Mouse (Mus musculus): ENCODE data around the gene Rgcc. TPM values are rescaled to one million over a fixed set of nuclear protein-coding genes. Genes with fewer than 3 reads are reported as not detected.

The Rgcc gene
- polyA plus RNA-seq, 1 experiment: 0.60 TPM

- TF ChIP-seq POLR2A (IDR thresholded peaks at IDR 0.05; ENCODE audit: borderline replicate concordance, low read depth, low read length): no peak
- TF ChIP-seq CTCF (IDR thresholded peaks at IDR 0.05; ENCODE audit: low read depth, low read length): no peak
- Histone ChIP-seq H3K27ac (ENCODE audit: insufficient read depth, low read depth, low read length) (no peak overlapping the region), H3K4me1 (ENCODE audit: control insufficient read depth, insufficient read depth, low read length) (no peaks in the 10 kb centered on the region), H3K4me3 (ENCODE audit: insufficient read depth, low read length) (no peak overlapping the region)
These were observed 14.4 kb upstream of the Rgcc start for GRCm38 (mm10) chr14:79315877-79316276.

- H3K4me3 ChIP-seq (ENCODE audit: insufficient read depth, low read length): no peak overlapping the region
- no peaks in the 10 kb centered on the region for H3K4me1 ChIP-seq (ENCODE audit: control insufficient read depth, insufficient read depth, low read length)
- no peak for TF ChIP-seq POLR2A (IDR thresholded peaks at IDR 0.05; ENCODE audit: borderline replicate concordance, low read depth, low read length)
- no peak for TF ChIP-seq CTCF (IDR thresholded peaks at IDR 0.05; ENCODE audit: low read depth, low read length)
- H3K27ac ChIP-seq (ENCODE audit: insufficient read depth, low read depth, low read length): no peak overlapping the region
These were observed 13.0 kb upstream of the Rgcc start for GRCm38 (mm10) chr14:79314245-79315010.

GRCm38 (mm10) chr14:79313439-79314175, 12.2 kb upstream of the Rgcc start:
- Histone ChIP-seq H3K4me3 (ENCODE audit: insufficient read depth, low read length) (no peak overlapping the region), H3K4me1 (ENCODE audit: control insufficient read depth, insufficient read depth, low read length) (no peaks in the 10 kb centered on the region), H3K27ac (ENCODE audit: insufficient read depth, low read depth, low read length) (no peak overlapping the region)
- TF ChIP-seq CTCF (IDR thresholded peaks at IDR 0.05; ENCODE audit: low read depth, low read length) (no peak), POLR2A (IDR thresholded peaks at IDR 0.05; ENCODE audit: borderline replicate concordance, low read depth, low read length) (no peak)

- no peak overlapping the region for H3K4me3 ChIP-seq (ENCODE audit: insufficient read depth, low read length)
- no peak overlapping the region for H3K27ac ChIP-seq (ENCODE audit: insufficient read depth, low read depth, low read length)
- TF ChIP-seq CTCF (IDR thresholded peaks at IDR 0.05; ENCODE audit: low read depth, low read length) (no peak), POLR2A (IDR thresholded peaks at IDR 0.05; ENCODE audit: borderline replicate concordance, low read depth, low read length) (no peak)
These were observed 11.3 kb upstream of the Rgcc start for GRCm38 (mm10) chr14:79312719-79313118.

GRCm38 (mm10) chr14:79311918-79312454, 10.5 kb upstream of the Rgcc start:
- H3K4me1 ChIP-seq (ENCODE audit: control insufficient read depth, insufficient read depth, low read length): no peaks in the 10 kb centered on the region
- no peak overlapping the region for H3K27ac ChIP-seq (ENCODE audit: insufficient read depth, low read depth, low read length)
- TF ChIP-seq CTCF (IDR thresholded peaks at IDR 0.05; ENCODE audit: low read depth, low read length) (no peak), POLR2A (IDR thresholded peaks at IDR 0.05; ENCODE audit: borderline replicate concordance, low read depth, low read length) (no peak)
- no peak overlapping the region for H3K4me3 ChIP-seq (ENCODE audit: insufficient read depth, low read length)

More at GRCm38 (mm10) chr14:79312719-79313118, 11.3 kb upstream of the Rgcc start:
- H3K4me1 ChIP-seq (ENCODE audit: control insufficient read depth, insufficient read depth, low read length): no peaks in the 10 kb centered on the region

DNA sequence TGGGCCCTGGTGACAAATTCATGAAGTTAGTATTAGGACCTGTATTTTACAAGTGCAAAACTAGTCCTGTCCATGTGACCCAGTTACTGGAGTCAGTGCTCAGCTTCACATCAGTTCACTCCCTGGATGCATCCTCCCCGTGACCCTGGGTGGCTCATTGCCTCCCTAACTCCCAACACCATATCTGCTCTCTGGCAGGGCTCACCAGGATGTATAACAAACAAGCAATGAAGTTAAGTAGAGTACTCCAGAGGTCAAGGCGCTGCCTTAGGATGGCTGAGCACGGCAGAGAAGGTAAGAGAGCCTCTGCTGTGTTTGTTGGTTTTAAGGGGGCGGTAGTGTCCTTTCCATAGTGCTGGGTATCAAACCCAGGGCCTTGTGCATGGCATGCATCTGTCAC, 7.7 kb upstream of the Rgcc start:
- no peak for TF ChIP-seq POLR2A (IDR thresholded peaks at IDR 0.05; ENCODE audit: borderline replicate concordance, low read depth, low read length)
- no peak for TF ChIP-seq CTCF (IDR thresholded peaks at IDR 0.05; ENCODE audit: low read depth, low read length)
- no peak overlapping the region for H3K27ac ChIP-seq (ENCODE audit: insufficient read depth, low read depth, low read length)
- H3K4me1 ChIP-seq (ENCODE audit: control insufficient read depth, insufficient read depth, low read length): no peaks in the 10 kb centered on the region
- H3K4me3 ChIP-seq (ENCODE audit: insufficient read depth, low read length): no peak overlapping the region

GRCm38 (mm10) chr14:79308364-79308763, 6.9 kb upstream of the Rgcc start:
- H3K4me1 ChIP-seq (ENCODE audit: control insufficient read depth, insufficient read depth, low read length): no peaks in the 10 kb centered on the region
- TF ChIP-seq CTCF (IDR thresholded peaks at IDR 0.05; ENCODE audit: low read depth, low read length): no peak
- TF ChIP-seq POLR2A (IDR thresholded peaks at IDR 0.05; ENCODE audit: borderline replicate concordance, low read depth, low read length): no peak
- no peak overlapping the region for H3K4me3 ChIP-seq (ENCODE audit: insufficient read depth, low read length)
- no peak overlapping the region for H3K27ac ChIP-seq (ENCODE audit: insufficient read depth, low read depth, low read length)

GRCm38 (mm10) chr14:79307908-79308307, 6.5 kb upstream of the Rgcc start:
- H3K27ac ChIP-seq (ENCODE audit: insufficient read depth, low read depth, low read length): no peak overlapping the region
- no peaks in the 10 kb centered on the region for H3K4me1 ChIP-seq (ENCODE audit: control insufficient read depth, insufficient read depth, low read length)
- TF ChIP-seq CTCF (IDR thresholded peaks at IDR 0.05; ENCODE audit: low read depth, low read length): no peak
- TF ChIP-seq POLR2A (IDR thresholded peaks at IDR 0.05; ENCODE audit: borderline replicate concordance, low read depth, low read length): no peak
- no peak overlapping the region for H3K4me3 ChIP-seq (ENCODE audit: insufficient read depth, low read length)

DNA sequence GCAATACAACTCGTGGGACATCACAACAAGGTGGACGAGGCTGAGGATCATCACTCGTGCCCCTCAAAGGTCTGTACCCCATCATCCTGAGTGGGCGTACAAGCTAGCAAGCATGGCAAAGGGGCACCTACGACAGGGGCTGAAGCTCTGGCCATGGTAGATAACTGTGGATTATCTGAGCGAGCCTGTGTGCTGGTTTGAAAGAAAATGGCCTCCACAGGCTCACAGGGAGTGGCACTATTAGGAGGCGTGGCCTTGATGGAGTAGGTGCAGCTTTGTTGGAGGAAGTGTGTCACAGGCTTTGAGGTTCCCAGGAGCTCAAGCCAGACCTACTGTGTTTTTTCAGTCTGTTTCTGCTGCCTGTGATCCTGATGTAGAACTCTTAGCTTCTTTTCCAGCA, 5.7 kb upstream of the Rgcc start:
- H3K27ac ChIP-seq (ENCODE audit: insufficient read depth, low read depth, low read length): no peak overlapping the region
- no peaks in the 10 kb centered on the region for H3K4me1 ChIP-seq (ENCODE audit: control insufficient read depth, insufficient read depth, low read length)
- TF ChIP-seq CTCF (IDR thresholded peaks at IDR 0.05; ENCODE audit: low read depth, low read length) (no peak), POLR2A (IDR thresholded peaks at IDR 0.05; ENCODE audit: borderline replicate concordance, low read depth, low read length) (no peak)
- no peak overlapping the region for H3K4me3 ChIP-seq (ENCODE audit: insufficient read depth, low read length)

Measured in bone marrow macrophage, adult 2 months (primary cell).